Mouse (Mus musculus) T-helper 1 cell (primary cell): ENCODE data around the gene Lrrc8b.

Source experiments
- in situ Hi-C: fragments of 300-600 bp; cut with MboI, MseI; formaldehyde crosslinking; loops from one replicate; pipeline ENCODE4 v1.15.1; 2025; ENCODE audit warnings: high pct_unique_total_duplicates

Lrrc8b gene

GRCm38 (mm10) chr5:105479673-105480072 is 64.1 kb downstream of the Lrrc8b start:
- in situ Hi-C loops: loop anchor here (5.0 kb wide), 1 partner anchor 72 kb away; no protein-coding TSS in a partner anchor

- in situ Hi-C loops: loop anchor here (5.0 kb wide), 1 partner anchor 73 kb away; no protein-coding TSS in a partner anchor
Observed at GRCm38 (mm10) chr5:105480561-105480960, 65.0 kb downstream of the Lrrc8b start.

- in situ Hi-C loops: loop anchor here (5.0 kb wide), 1 partner anchor 76 kb away; no protein-coding TSS in a partner anchor
Observed at GRCm38 (mm10) chr5:105483632-105484031, 68.1 kb downstream of the Lrrc8b start.

GRCm38 (mm10) chr5:105484247-105484646 is 68.7 kb downstream of the Lrrc8b start:
- in situ Hi-C loops: loop anchor here (5.0 kb wide), 1 partner anchor 77 kb away; no protein-coding TSS in a partner anchor

GRCm38 (mm10) chr5:105484891-105485290 is 69.3 kb downstream of the Lrrc8b start:
- in situ Hi-C loops: loop anchor here (5.0 kb wide), 1 partner anchor 78 kb away; no protein-coding TSS in a partner anchor

- in situ Hi-C loops: no loop called here
Observed at GRCm38 (mm10) chr5:105490211-105490610, 74.6 kb downstream of the Lrrc8b start.

GRCm38 (mm10) chr5:105491389-105491788 is 75.8 kb downstream of the Lrrc8b start:
- in situ Hi-C loops: no loop called here

- in situ Hi-C loops: no loop called here
Observed at GRCm38 (mm10) chr5:105492367-105493246, 77.0 kb downstream of the Lrrc8b start.

- in situ Hi-C loops: no loop called here
Observed at GRCm38 (mm10) chr5:105493377-105493776, 77.8 kb downstream of the Lrrc8b start.

- in situ Hi-C loops: no loop called here
Observed at GRCm38 (mm10) chr5:105494246-105494917, 78.8 kb downstream of the Lrrc8b start.

GRCm38 (mm10) chr5:105494918-105495901 is 79.6 kb downstream of the Lrrc8b start:
- in situ Hi-C loops: loop anchor here (5.0 kb wide), 1 partner anchor 152 kb away; no protein-coding TSS in a partner anchor

GRCm38 (mm10) chr5:105496133-105496532 is 80.6 kb downstream of the Lrrc8b start:
- in situ Hi-C loops: loop anchor here (5.0 kb wide), 1 partner anchor 151 kb away; no protein-coding TSS in a partner anchor

GRCm38 (mm10) chr5:105496586-105496985 is 81.0 kb downstream of the Lrrc8b start:
- in situ Hi-C loops: loop anchor here (5.0 kb wide), 1 partner anchor 151 kb away; no protein-coding TSS in a partner anchor

- in situ Hi-C loops: loop anchor here (5.0 kb wide), 1 partner anchor 149 kb away; no protein-coding TSS in a partner anchor
Observed at GRCm38 (mm10) chr5:105498429-105499000, 82.9 kb downstream of the Lrrc8b start.

- in situ Hi-C loops: loop anchor here (5.0 kb wide), 1 partner anchor 148 kb away; no protein-coding TSS in a partner anchor
Observed at GRCm38 (mm10) chr5:105499396-105499795, 83.8 kb downstream of the Lrrc8b start.

- in situ Hi-C loops: no loop called here
Observed at GRCm38 (mm10) chr5:105500132-105501121, 84.9 kb downstream of the Lrrc8b start.

- in situ Hi-C loops: no loop called here
Observed at GRCm38 (mm10) chr5:105501136-105501535, 85.6 kb downstream of the Lrrc8b start.

GRCm38 (mm10) chr5:105508813-105509212 is 93.2 kb downstream of the Lrrc8b start:
- in situ Hi-C loops: no loop called here

GRCm38 (mm10) chr5:105512297-105512696 is 96.7 kb downstream of the Lrrc8b start:
- in situ Hi-C loops: no loop called here
